Mouse (Mus musculus) midbrain, embryonic 10.5 days (tissue): ENCODE data around the gene Icam4. TPM values are rescaled to one million over a fixed set of nuclear protein-coding genes. Genes with fewer than 3 reads are reported as not detected.
A peak's percentile ranks its signal among the peaks of the same experiment; 100 is the strongest.

Source experiments
- microRNA counts: library from miRNA; unstranded; fragments of <30 nt; microRNA quantifications from one replicate; lab custom pipeline; 2017
- microRNA-seq: library from miRNA; unstranded; fragments of <30 nt; microRNA quantifications from one replicate; pipeline ENCODE4, GENCODE M21; 2017
- polyA plus RNA-seq: library from polyadenylated mRNA; unstranded; fragments of >200 nt; fragmentation: Nextera tagmentation; extraction: Ambion mirVana; gene quantifications from 2 replicates; pipeline ENCODE4 v1.2.1, GENCODE M21; 2016

The Icam4 gene
- polyA plus RNA-seq, 1 experiment from 2014 or later: 5.6 TPM

MicroRNA genes within 50 kb of the gene (microRNA counts, 519-probe panel; counts per million panel counts)
- microRNA mmu-miR-1900 (lab: Ali Mortazavi, UCI): 5,484 counts per million, percentile 38 among the panel's probes with 10 or more counts

Small RNAs within 50 kb of the gene (microRNA-seq; reads per million reads assigned to microRNA genes)
- gene Mir1900 (not detected), gene Mir7082 (1.5 reads per million)

Other genes with a start within 250 kb of the Icam4 start
- gene Col5a3, start 214.3 kb upstream of the Icam4 start, polyA plus RNA-seq: 0.60 TPM in 2 replicates
- not detected in 2 replicates for gene Rdh8, start 210.9 kb upstream of the Icam4 start, polyA plus RNA-seq
- 0.69 and 0.87 TPM in 2 replicates for gene A230050P20Rik, start 160.7 kb upstream of the Icam4 start, polyA plus RNA-seq
- gene Angptl6, start 149.6 kb upstream of the Icam4 start, polyA plus RNA-seq: 5.5 and 5.9 TPM in 2 replicates
- 78.4 and 97.2 TPM in 2 replicates for gene Ppan, start 141.2 kb upstream of the Icam4 start, polyA plus RNA-seq
- gene Eif3g, start 130.8 kb upstream of the Icam4 start, polyA plus RNA-seq: 398 and 429 TPM in 2 replicates
- 141 and 145 TPM in 2 replicates for gene Dnmt1, start 69.5 kb upstream of the Icam4 start, polyA plus RNA-seq
- gene S1pr2, start 52.6 kb upstream of the Icam4 start, polyA plus RNA-seq: 19.1 and 22.1 TPM in 2 replicates
- gene Mrpl4, start 26.6 kb upstream of the Icam4 start, polyA plus RNA-seq: 141 and 143 TPM in 2 replicates
- gene Icam1, start 13.4 kb upstream of the Icam4 start, polyA plus RNA-seq: 4.5 and 4.9 TPM in 2 replicates
- 0.05 TPM in 1 of 2 replicates, not detected in the other for gene Icam5, start 2.7 kb downstream of the Icam4 start, polyA plus RNA-seq
- gene Zglp1, start 37.7 kb downstream of the Icam4 start, polyA plus RNA-seq: 0.91 and 1.2 TPM in 2 replicates
- 1.0 and 1.3 TPM in 2 replicates for gene Gm49373, start 43.7 kb downstream of the Icam4 start, polyA plus RNA-seq
- 57.1 and 66.7 TPM in 2 replicates for gene Fdx1l, start 44.2 kb downstream of the Icam4 start, polyA plus RNA-seq
- gene Gm38431, start 62.6 kb downstream of the Icam4 start, polyA plus RNA-seq: 3.4 and 3.9 TPM in 2 replicates
- gene Raver1, start 62.6 kb downstream of the Icam4 start, polyA plus RNA-seq: 95.4 and 102 TPM in 2 replicates
- gene Tyk2, start 101.9 kb downstream of the Icam4 start, polyA plus RNA-seq: 13.6 and 14.8 TPM in 2 replicates
- gene Cdc37, start 120.6 kb downstream of the Icam4 start, polyA plus RNA-seq: 351 and 367 TPM in 2 replicates
- gene Pde4a, start 136.3 kb downstream of the Icam4 start, polyA plus RNA-seq: 3.8 and 5.0 TPM in 2 replicates
- 47.1 and 50.8 TPM in 2 replicates for gene Keap1, start 210.0 kb downstream of the Icam4 start, polyA plus RNA-seq
- gene S1pr5, start 219.1 kb downstream of the Icam4 start, polyA plus RNA-seq: 0.10 and 0.11 TPM in 2 replicates
- 48.6 and 49.9 TPM in 2 replicates for gene Atg4d, start 235.9 kb downstream of the Icam4 start, polyA plus RNA-seq